Mouse (Mus musculus) ES-E14 (cell line): ENCODE measurements around the gene Chadl.

Source experiments
- CHD2 ChIP-seq: IDR thresholded peaks from 2 replicates; pipeline ENCODE4 v1.6.1; 2014; ENCODE audit warnings: mild to moderate bottlenecking, low read depth, low read length, inconsistent platforms
- HCFC1 ChIP-seq: IDR thresholded peaks from 2 replicates; pipeline ENCODE4 v1.6.1; 2012; ENCODE audit warnings: low read length, inconsistent platforms, borderline replicate concordance; ENCODE audit not compliant: insufficient read depth
- MAFK ChIP-seq: IDR thresholded peaks from 2 replicates; pipeline ENCODE4 v1.6.1; 2014; ENCODE audit warnings: mild to moderate bottlenecking, low read depth, low read length, inconsistent platforms; ENCODE audit not compliant: insufficient read depth
- ZC3H11A ChIP-seq: IDR thresholded peaks from 2 replicates; pipeline ENCODE4 v1.6.1; 2012; ENCODE audit warnings: low read depth, mild to moderate bottlenecking, inconsistent platforms, low read length, borderline replicate concordance
- ZNF384 ChIP-seq: IDR thresholded peaks from 2 replicates; pipeline ENCODE4 v1.6.1; 2012; ENCODE audit warnings: low read depth, low read length, inconsistent platforms

GRCm38 (mm10) chr15:81739924-81740323 lies 42.8 kb upstream of the Chadl start:
- TF ChIP-seq MAFK (no peak), HCFC1 (no peak), CHD2 (peak; percentile 47; the same call in 1 of the 2 replicates), ZC3H11A (no peak), ZNF384 (no peak)
